Mouse (Mus musculus): ENCODE data around the gene Lilrb4a. TPM values are rescaled to one million over a fixed set of nuclear protein-coding genes. Genes with fewer than 3 reads are reported as not detected.
"Not testable (repeated sequence)": the region's sequence is repeated elsewhere in the genome, so short reads cannot be mapped to it uniquely, and the experiment has no call there.

The Lilrb4a gene
- 18.3 and 25.4 TPM in 2 replicates for polyA plus RNA-seq (2012; rRNA removed)

DNA sequence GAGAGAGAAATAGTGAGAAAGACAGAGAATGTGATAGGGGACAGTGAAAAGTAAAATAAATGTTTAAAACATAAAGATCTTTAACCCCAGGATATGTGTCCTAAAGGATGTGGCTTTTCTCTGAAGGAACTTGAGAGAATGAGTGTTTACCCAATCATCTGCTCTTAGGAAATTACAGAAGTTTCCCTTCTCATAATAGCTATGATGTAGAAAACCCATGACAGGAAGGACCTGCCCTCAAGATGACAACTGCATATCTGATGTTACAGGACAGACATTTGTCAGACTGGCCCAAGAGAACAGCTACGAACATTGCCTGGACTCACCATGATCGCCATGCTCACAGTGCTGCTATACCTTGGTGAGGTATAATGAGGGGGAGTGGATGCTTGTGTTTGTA, at the start of gene Lilrb4a:
Gene Lilrb4a (plus strand): TSS at position 266 of the 400 bp plus-strand sequence.
- DNase-seq (ENCODE audit: low spot score), result not testable (repeated sequence)

DNA sequence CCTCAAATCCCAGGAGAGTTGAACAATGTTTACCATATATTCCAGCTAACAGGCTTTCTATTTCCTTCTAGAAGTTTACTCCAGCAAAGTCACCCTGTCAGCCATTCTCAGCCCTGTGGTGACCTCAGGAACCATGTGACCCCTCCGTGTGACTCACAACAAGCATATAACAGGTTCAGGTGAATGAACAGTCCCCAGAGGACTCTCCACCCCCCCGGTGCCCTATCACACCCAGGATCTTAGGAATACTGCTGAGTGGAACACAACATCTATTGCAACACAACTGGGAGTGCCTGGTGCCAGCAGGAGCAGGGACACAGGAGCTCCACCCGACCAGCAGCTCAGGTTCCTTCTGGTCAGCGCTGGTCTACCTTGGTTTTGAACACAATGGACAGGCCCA, 39.1 kb upstream of the Lilrb4a start:
- DNase-seq (ENCODE audit: low spot score), result no peak

DNA sequence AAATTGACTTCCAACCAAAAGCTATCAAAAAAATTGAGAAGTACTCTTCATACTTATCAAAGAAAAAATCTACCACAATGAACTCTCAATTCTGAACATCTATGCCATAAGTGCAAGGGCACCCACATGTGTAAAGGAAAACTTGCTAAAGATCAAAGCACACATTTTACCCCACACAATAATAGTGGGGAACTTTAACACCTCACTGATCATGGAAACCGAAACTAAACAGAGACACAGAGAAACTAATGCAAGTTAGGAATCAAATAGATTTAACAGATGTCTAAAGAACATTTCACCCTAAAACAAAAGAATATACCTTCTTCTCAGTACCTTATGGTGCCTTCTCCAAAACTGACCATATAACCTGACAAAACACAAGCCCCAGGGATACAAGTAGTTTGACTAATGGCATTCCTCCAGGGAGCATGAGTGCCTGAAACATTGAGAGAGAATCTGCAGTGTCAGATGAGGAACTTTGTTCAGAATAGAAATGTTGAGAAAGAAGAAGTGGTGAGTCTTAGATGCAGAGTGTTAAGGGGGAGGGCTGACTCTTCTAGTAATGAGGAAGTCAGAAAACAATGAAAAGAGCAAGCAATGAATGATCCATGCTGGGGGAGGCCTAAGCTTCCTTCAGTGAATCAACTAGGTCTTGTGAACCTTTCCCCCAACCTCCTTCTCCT, 37.0 kb upstream of the Lilrb4a start:
- no peak for DNase-seq (ENCODE audit: low spot score)

DNA sequence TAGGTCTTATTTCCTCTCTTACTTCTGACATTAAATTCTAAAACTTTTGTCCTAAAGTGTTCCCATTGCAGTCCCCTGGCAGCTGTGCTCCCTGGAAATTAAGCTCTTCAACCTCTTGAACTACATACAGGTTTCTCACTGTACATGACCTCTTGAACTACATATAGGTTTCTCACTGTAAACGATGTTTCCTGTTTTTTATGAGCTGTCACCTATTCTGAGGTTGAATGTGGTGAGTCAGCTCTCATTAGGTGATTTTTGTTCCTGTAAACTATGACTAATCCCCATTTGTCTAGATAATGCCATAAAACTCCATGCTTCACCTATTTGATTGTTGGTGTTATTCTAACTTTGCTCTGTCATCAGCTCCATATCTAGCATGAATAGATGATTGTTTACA, 36.4 kb upstream of the Lilrb4a start:
- DNase-seq (ENCODE audit: low spot score), result no peak

DNA sequence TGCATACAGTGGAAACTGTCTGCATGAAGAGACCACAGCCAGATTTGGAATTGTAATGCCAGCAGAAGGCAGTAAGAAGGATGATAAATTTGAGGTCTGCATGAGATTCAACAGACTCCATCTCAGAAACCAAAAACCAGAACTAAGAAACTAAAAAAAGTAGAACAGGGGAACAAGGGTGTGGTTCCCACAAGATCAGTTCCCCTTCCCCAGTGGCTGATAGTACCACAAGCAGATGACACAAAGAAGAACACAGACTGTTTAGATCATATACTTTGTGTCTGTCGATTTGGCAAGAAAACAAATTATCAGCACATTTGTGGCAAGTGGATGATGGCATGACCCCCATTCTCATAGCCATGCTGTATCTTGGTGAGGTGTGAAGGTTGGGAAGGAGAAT, 35.0 kb upstream of the Lilrb4a start:
- no peak for DNase-seq (ENCODE audit: low spot score)

DNA sequence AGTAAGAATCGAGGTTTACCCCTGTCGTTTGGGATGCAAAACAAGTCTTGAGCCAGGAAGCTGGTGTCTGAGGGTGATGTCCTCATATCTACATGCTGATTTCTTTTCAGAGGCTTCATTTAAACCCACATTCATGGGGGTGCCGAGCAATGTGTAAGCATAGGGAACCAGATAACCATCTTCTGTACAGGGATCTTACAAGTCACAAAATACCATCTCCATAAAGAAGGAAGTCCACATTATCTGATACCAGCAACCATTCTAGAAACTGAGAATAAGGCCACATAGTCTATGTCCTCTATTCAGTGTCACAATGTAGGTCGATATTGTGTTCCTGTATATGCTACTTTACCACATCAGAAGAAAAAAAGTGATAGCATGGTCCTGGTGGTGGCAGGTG, 34.4 kb upstream of the Lilrb4a start:
- no peak for DNase-seq (ENCODE audit: low spot score)

DNA sequence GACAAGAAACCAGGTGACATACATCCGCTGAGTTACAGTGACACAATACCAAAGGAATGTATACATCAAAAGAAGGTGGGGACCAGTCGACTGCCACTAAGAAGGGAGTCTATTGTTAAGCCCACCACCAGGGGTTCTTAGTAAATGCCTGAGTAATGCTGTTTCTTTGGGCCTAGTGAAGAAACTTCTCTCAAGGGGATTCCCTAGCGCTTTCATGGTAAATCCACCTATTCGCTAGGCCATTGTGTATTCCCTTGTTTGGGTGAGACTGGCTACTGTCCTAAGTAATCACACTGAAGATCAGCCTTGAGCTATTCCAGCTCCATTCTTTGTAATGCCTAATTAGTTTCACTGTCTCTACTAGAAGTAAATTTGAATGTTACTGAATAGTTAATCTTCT, 27.0 kb upstream of the Lilrb4a start:
- DNase-seq (ENCODE audit: low spot score), result not testable (repeated sequence)

DNA sequence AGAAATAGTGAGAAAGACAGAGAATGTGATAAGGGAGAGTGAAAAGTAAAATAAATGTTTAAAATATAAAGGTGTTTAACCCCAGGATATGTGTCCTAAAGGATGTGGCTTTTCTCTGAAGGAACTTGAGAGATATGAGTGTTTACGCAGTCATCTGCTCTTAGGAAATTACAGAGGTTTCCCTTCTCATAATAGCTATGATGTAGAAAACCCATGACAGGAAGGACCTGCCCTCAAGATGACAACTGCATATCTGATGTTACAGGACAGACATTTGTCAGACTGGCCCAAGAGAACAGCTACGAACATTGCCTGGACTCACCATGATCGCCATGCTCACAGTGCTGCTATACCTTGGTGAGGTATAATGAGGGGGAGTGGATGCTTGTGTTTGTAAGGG, 10.4 kb upstream of the Lilrb4a start, which contains the start of the genes Gm49339 and Lilr4b:
Gene Gm49339 (plus strand): TSS at position 216 of the 400 bp plus-strand sequence.
Gene Lilr4b (plus strand): TSS at position 236 of the 400 bp plus-strand sequence.
- not testable (repeated sequence) for DNase-seq (ENCODE audit: low spot score)

DNA sequence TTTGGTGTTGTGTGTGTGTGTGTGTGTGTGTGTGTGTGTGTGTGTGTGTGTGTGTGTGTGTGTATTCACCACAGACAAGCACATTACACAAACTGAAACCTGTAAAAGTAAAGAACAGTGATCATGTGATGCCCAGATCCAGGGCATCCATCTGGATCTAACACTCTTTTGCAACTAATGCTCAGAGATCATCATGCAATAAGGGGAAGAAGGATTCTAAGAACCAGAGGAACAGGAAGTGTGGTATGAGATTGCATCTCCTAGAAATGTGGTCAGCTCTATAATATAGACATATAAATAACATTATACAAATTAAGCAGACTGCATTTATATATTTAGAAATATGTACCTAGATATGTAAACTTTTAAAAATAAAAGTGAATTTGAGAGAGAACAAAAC, 29.3 kb downstream of the Lilrb4a start:
- DNase-seq (ENCODE audit: low spot score), result no peak

DNA sequence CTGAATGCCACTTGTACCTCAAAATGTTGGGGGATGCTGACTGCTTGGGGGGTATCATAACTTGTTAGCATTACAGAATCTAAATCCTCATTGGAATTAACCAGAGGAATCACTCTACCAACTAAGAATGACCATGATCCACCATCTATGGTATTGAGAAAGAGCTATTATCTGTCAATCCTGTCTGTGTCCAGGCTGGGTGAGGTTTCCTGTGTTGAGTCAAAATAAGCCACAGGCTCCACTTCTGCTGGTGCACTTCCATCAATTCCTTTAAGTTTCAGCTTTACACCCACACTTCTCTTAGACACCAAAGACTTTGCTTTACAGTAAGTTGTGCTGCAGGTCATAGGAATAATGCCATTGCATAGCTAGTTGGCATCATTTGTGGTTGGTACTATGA, 30.7 kb downstream of the Lilrb4a start:
- no peak for DNase-seq (ENCODE audit: low spot score)

DNA sequence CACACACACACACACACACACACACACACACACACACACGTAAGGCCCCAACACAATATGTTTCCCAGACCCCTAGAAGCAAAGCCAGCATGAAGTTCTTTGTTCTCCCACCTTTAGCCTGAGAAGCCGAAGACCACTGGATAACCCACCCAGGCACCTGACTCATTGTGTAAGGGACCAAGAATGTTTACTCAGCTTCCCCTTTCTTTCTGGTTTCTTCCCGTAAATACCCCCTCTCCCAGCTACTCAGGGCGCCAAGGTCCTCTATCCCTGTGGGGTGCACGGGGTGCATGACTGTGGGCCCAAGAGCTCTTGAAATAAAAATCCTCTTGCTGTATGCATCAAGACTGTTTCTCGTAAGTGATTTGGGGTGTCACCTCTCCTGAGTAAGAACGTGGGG, 35.3 kb downstream of the Lilrb4a start:
- DNase-seq (ENCODE audit: low spot score), result no peak

DNA sequence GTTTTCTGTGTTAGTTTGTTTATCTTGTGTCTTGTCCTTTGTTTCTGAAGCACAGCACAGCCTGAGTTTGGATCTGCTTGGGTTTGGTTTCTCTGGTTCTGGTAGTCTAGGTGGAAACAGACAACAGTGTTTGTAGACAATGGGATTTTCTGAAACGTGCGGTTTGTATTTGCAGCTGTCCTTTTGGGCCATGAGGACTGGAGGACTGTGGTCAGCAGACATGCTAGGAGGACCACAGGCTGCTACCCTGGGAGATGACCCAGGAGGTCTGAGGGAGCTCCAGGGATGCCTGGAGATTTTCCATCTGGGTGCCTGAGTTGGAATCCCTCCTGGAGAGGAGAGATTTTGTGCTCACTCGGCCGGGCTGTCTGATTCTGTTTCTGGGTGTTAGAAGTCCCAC, 35.9 kb downstream of the Lilrb4a start:
- no peak for DNase-seq (ENCODE audit: low spot score)

DNA sequence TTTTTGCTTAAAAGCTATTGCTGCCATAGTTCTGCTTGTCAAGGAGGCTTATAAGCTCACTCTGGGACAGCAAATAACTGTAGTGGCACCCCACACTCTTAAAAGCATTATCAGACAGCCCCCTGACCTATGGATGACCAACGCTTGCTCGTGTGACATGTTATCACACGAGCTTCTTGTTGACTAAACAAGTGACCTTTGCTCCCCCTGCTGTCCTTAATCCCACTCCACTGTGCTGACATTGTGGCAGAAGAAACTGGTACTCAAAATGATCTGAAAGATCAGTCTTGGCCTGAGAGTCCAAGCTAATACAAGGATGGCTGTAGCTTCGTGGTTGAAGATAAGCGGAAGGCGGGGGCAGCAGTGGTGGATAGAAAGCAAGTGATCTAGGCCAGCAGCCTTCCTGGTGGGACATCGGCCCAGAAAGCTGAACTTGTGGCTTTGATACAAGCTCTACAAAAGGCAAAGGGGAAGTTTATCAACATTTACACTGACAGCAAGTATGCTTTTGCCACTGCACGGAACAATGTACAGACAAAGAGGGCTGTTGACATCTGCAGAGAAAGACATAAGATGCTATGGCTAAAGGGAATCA, 38.2 kb downstream of the Lilrb4a start:
- no peak for DNase-seq (ENCODE audit: low spot score)

DNA sequence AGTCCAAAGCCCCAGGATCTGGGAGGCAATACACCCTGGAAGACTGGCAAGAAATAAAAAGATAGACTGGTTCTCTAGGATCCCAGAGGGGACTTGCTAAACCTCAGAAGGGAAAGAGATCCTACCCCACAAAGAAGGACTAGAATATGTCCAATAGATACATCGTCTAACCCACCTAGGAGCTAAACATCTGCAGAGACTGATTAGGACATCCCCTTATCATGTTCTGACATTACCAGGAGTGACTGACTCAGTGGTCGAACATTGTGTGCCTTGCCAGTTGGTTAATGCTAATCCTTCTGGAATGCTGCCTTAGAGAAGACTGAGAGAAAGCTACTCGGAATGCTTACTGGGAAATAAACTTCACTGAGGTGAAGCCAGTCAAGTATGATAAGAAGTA, 38.7 kb downstream of the Lilrb4a start:
- no peak for DNase-seq (ENCODE audit: low spot score)

DNA sequence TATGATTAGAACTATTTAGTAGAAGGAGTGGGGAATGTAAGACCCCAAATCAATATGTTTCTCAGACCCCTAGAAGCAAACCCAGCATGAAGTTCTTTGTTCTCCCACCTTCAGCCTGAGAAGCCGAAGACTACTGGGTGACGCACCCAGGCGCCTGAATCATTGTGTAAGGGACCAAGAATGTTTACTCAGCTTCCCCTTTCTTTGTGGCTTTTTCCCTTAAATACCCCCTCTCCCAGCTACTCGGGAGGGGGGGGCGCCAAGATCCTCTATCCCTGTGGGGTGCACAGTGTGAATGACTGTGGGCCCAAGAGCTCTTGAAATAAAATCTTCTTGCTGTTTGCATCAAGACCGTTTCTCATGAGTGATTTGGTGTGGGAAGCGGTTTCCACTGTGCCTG, 40.1 kb downstream of the Lilrb4a start:
- no peak for DNase-seq (ENCODE audit: low spot score)

Other genes with a start within 250 kb of the Lilrb4a start
- gene Gm49339, start 10.3 kb upstream of the Lilrb4a start, polyA plus RNA-seq (2012; rRNA removed), result 5.4 and 8.1 TPM in 2 replicates
- 10.4 and 12.4 TPM in 2 replicates for gene Lilr4b, start 10.3 kb upstream of the Lilrb4a start, polyA plus RNA-seq (2012; rRNA removed)
- 0.21 TPM in 1 of 2 replicates, not detected in the other for gene Fam162b, start 99.6 kb downstream of the Lilrb4a start, polyA plus RNA-seq (2012; rRNA removed)
- not detected in 2 replicates for gene Gprc6a, start 140.5 kb downstream of the Lilrb4a start, polyA plus RNA-seq (2012; rRNA removed)
- not detected in 2 replicates for gene Rfx6, start 186.8 kb downstream of the Lilrb4a start, polyA plus RNA-seq (2012; rRNA removed)